Mouse (Mus musculus): Measurements from ENCODE around the gene AC109138.7. TPM values are rescaled to one million over a fixed set of nuclear protein-coding genes. Genes with fewer than 3 reads are reported as not detected.

AC109138.7 gene
- polyA plus RNA-seq, 1 experiment from 2014 or later, result not detected

GRCm38 (mm10) chr19:4201291-4201909 lies 12.8 kb upstream of the AC109138.7 start, which contains the start of gene Rad9a:
Rad9a (minus strand) TSS chr19:4201662.
- 0% methylated on average over 34 of the region's 34 CpGs for WGBS
- H3K9ac ChIP-seq (replicated peaks; ENCODE audit: low read length), result peak within 1 kb of the TSS; percentile 66
- peaks cover 19% of the 10 kb centered on the region for H3K4me1 ChIP-seq (ENCODE audit: control insufficient read depth, insufficient read depth, low read length)
- DNase-seq (peak; percentile 98), ATAC-seq (ENCODE audit: low FRiP score, low TSS enrichment) (peak; percentile 87)
- peak within 1 kb of the TSS; percentile 57 for H3K4me3 ChIP-seq (replicated peaks; ENCODE audit: low read depth, low read length)
- no peak within 1 kb of the TSS; the same call in 1 of the 2 replicates for H3K27ac ChIP-seq (replicated peaks; ENCODE audit: low read depth, low read length)
- peak within 1 kb of the TSS; percentile 87 for H3K4me2 ChIP-seq (ENCODE audit: low read length)
- no peaks in the 10 kb centered on the region for H3K27me3 ChIP-seq (ENCODE audit: control insufficient read depth, insufficient read depth, low read length)
- peaks cover 16% of the 10 kb centered on the region for H3K36me3 ChIP-seq (ENCODE audit: control insufficient read depth, insufficient read depth, low read length)
- H3K9me3 ChIP-seq (ENCODE audit: control insufficient read depth, low read length), result no peaks in the 10 kb centered on the region

DNA sequence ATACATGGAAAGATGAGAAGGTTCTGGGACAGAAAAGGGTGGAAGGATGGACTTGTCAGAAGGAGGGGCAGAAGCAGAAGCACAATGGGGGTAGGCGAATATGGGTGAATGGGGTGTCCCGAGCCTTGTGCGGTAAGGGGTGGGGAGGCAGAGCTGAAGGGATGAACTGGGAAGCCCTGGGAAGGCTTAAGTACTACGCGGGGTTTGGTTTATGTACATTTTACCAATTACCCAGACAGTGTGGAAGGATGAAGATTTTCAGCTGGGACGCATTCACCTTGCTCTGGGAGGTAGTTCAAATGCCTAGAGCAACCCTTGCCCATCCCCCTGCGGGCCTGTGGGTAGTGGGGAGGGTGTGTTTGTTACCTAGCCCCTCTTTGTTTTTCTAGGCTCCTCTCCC lies 12.0 kb upstream of the AC109138.7 start:
- WGBS, result 33% methylated on average over 7 of the region's 7 CpGs
- no peak for ATAC-seq (ENCODE audit: low FRiP score, low TSS enrichment)
- peaks cover 9% of the 10 kb centered on the region for H3K36me3 ChIP-seq (ENCODE audit: control insufficient read depth, insufficient read depth, low read length)

DNA sequence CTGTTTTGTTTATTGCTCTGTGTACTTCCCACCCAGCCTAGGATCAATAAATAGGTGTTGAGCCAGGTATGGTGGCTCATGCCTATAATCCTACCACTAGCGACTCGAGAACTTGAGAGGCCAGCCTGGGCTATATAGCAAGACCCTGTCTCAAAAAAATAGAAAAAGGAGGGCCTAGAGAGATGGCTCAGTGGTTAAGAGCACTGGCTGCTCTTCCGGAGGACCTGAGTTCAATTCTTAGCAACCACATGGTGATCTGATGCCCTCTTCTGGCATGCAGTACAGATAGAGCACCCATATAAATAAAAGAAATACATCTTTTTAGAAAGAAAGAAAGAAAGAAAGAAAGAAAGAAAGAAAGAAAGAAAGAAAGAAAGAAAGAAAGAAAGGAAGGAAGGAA lies 11.0 kb upstream of the AC109138.7 start:
- DNase-seq, result no peak
- H3K4me3 ChIP-seq (replicated peaks; ENCODE audit: low read depth, low read length), result no peak overlapping the region
- H3K27me3 ChIP-seq (ENCODE audit: control insufficient read depth, insufficient read depth, low read length), result no peaks in the 10 kb centered on the region
- 73% methylated on average over 3 of the region's 3 CpGs for WGBS
- H3K4me2 ChIP-seq (ENCODE audit: low read length), result no peak overlapping the region
- H3K27ac ChIP-seq (replicated peaks; ENCODE audit: low read depth, low read length), result no peak overlapping the region
- H3K9me3 ChIP-seq (ENCODE audit: control insufficient read depth, low read length), result no peaks in the 10 kb centered on the region
- H3K9ac ChIP-seq (replicated peaks; ENCODE audit: low read length), result no peak overlapping the region
- 0 out of 2 replicates have a peak, but pooled peaks cover 4% of the 10 kb centered on the region for H3K36me3 ChIP-seq (ENCODE audit: control insufficient read depth, insufficient read depth, low read length)
- H3K4me1 ChIP-seq (ENCODE audit: control insufficient read depth, insufficient read depth, low read length), result peaks cover 19% of the 10 kb centered on the region
- no peak for ATAC-seq (ENCODE audit: low FRiP score, low TSS enrichment)

More for the DNA sequence above, 12.0 kb upstream of the AC109138.7 start:
- H3K27ac ChIP-seq (replicated peaks; ENCODE audit: low read depth, low read length), result no peak overlapping the region
- peak overlapping the region; percentile 57 for H3K4me3 ChIP-seq (replicated peaks; ENCODE audit: low read depth, low read length)
- no peaks in the 10 kb centered on the region for H3K27me3 ChIP-seq (ENCODE audit: control insufficient read depth, insufficient read depth, low read length)
- no peaks in the 10 kb centered on the region for H3K9me3 ChIP-seq (ENCODE audit: control insufficient read depth, low read length)
- H3K4me1 ChIP-seq (ENCODE audit: control insufficient read depth, insufficient read depth, low read length), result peaks cover 19% of the 10 kb centered on the region
- DNase-seq, result no peak
- peak overlapping the region; percentile 66 for H3K9ac ChIP-seq (replicated peaks; ENCODE audit: low read length)
- peak overlapping the region; percentile 87 for H3K4me2 ChIP-seq (ENCODE audit: low read length)

- ATAC-seq (ENCODE audit: low FRiP score, low TSS enrichment) (no peak), DNase-seq (no peak)
- 63% methylated on average over 13 of the region's 13 CpGs for WGBS
- H3K4me2 ChIP-seq (ENCODE audit: low read length), result no peak overlapping the region
- H3K4me1 ChIP-seq (ENCODE audit: control insufficient read depth, insufficient read depth, low read length), result peaks cover 19% of the 10 kb centered on the region
- no peaks in the 10 kb centered on the region for H3K27me3 ChIP-seq (ENCODE audit: control insufficient read depth, insufficient read depth, low read length)
- H3K4me3 ChIP-seq (replicated peaks; ENCODE audit: low read depth, low read length), result no peak overlapping the region
- H3K9ac ChIP-seq (replicated peaks; ENCODE audit: low read length), result no peak overlapping the region
- H3K36me3 ChIP-seq (ENCODE audit: control insufficient read depth, insufficient read depth, low read length), result 0 out of 2 replicates have a peak, but pooled peaks cover under 1% of the 10 kb centered on the region
- no peaks in the 10 kb centered on the region for H3K9me3 ChIP-seq (ENCODE audit: control insufficient read depth, low read length)
- no peak overlapping the region for H3K27ac ChIP-seq (replicated peaks; ENCODE audit: low read depth, low read length)
Measured at GRCm38 (mm10) chr19:4203604-4204326, 10.4 kb upstream of the AC109138.7 start.

- no peak overlapping the region for H3K4me2 ChIP-seq (ENCODE audit: low read length)
- no peak overlapping the region for H3K4me3 ChIP-seq (replicated peaks; ENCODE audit: low read depth, low read length)
- H3K27me3 ChIP-seq (ENCODE audit: control insufficient read depth, insufficient read depth, low read length), result no peaks in the 10 kb centered on the region
- no peak overlapping the region for H3K27ac ChIP-seq (replicated peaks; ENCODE audit: low read depth, low read length)
- no peaks in the 10 kb centered on the region for H3K36me3 ChIP-seq (ENCODE audit: control insufficient read depth, insufficient read depth, low read length)
- no peak for DNase-seq
- H3K9me3 ChIP-seq (ENCODE audit: control insufficient read depth, low read length), result no peaks in the 10 kb centered on the region
- H3K4me1 ChIP-seq (ENCODE audit: control insufficient read depth, insufficient read depth, low read length), result peaks cover 19% of the 10 kb centered on the region
- no peak for ATAC-seq (ENCODE audit: low FRiP score, low TSS enrichment)
- H3K9ac ChIP-seq (replicated peaks; ENCODE audit: low read length), result no peak overlapping the region
- WGBS, result 52% methylated on average over 4 of the region's 4 CpGs
Measured at GRCm38 (mm10) chr19:4204889-4205288, 9.3 kb upstream of the AC109138.7 start.

DNA sequence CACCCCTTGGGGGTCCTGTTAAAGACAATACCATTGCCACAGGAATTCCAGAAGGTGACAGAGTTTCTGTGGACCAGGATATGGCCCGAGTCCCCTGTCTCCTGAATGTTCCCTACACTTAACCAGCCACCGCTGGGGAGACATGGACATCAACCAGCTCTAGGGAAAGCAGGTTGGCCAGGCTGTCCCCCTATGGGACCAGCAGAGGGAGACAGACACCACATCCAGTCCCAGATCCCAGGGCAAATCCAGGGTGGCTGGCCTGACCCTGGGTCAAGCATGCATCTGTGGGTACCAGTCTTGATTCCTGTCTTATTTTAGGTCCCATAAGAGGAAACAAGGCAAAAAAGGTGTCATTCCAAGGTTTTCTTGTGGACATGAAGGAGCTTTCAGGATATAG lies 7.2 kb upstream of the AC109138.7 start:
- 0% methylated on average over 2 of the region's 2 CpGs for WGBS

GRCm38 (mm10) chr19:4208563-4208962 lies 5.6 kb upstream of the AC109138.7 start:
- no peak overlapping the region for H3K4me2 ChIP-seq (ENCODE audit: low read length)
- DNase-seq, result no peak
- no peak overlapping the region for H3K9ac ChIP-seq (replicated peaks; ENCODE audit: low read length)
- H3K27me3 ChIP-seq (ENCODE audit: control insufficient read depth, insufficient read depth, low read length), result peaks cover 12% of the 10 kb centered on the region
- no peak for ATAC-seq (ENCODE audit: low FRiP score, low TSS enrichment)
- H3K4me1 ChIP-seq (ENCODE audit: control insufficient read depth, insufficient read depth, low read length), result 0 out of 2 replicates have a peak, but pooled peaks cover 1% of the 10 kb centered on the region
- WGBS, result 82% methylated on average over 5 of the region's 5 CpGs
- no peaks in the 10 kb centered on the region for H3K36me3 ChIP-seq (ENCODE audit: control insufficient read depth, insufficient read depth, low read length)
- no peak overlapping the region for H3K27ac ChIP-seq (replicated peaks; ENCODE audit: low read depth, low read length)
- no peaks in the 10 kb centered on the region for H3K9me3 ChIP-seq (ENCODE audit: control insufficient read depth, low read length)
- H3K4me3 ChIP-seq (replicated peaks; ENCODE audit: low read depth, low read length), result no peak overlapping the region

More for the DNA sequence above, 7.2 kb upstream of the AC109138.7 start:
- no peak overlapping the region for H3K4me2 ChIP-seq (ENCODE audit: low read length)
- peak; percentile 76 for DNase-seq
- 0 out of 2 replicates have a peak, but pooled peaks cover 2% of the 10 kb centered on the region for H3K27me3 ChIP-seq (ENCODE audit: control insufficient read depth, insufficient read depth, low read length)
- H3K4me1 ChIP-seq (ENCODE audit: control insufficient read depth, insufficient read depth, low read length), result peaks cover 6% of the 10 kb centered on the region
- no peak overlapping the region for H3K9ac ChIP-seq (replicated peaks; ENCODE audit: low read length)
- H3K27ac ChIP-seq (replicated peaks; ENCODE audit: low read depth, low read length), result no peak overlapping the region
- H3K36me3 ChIP-seq (ENCODE audit: control insufficient read depth, insufficient read depth, low read length), result no peaks in the 10 kb centered on the region
- no peak overlapping the region for H3K4me3 ChIP-seq (replicated peaks; ENCODE audit: low read depth, low read length)
- ATAC-seq (ENCODE audit: low FRiP score, low TSS enrichment), result no peak
- no peaks in the 10 kb centered on the region for H3K9me3 ChIP-seq (ENCODE audit: control insufficient read depth, low read length)

- no peaks in the 10 kb centered on the region for H3K9me3 ChIP-seq (ENCODE audit: control insufficient read depth, low read length)
- H3K4me3 ChIP-seq (replicated peaks; ENCODE audit: low read depth, low read length), result no peak overlapping the region
- H3K27me3 ChIP-seq (ENCODE audit: control insufficient read depth, insufficient read depth, low read length), result peaks cover 42% of the 10 kb centered on the region
- 0 out of 2 replicates have a peak, but pooled peaks cover 15% of the 10 kb centered on the region for H3K4me1 ChIP-seq (ENCODE audit: control insufficient read depth, insufficient read depth, low read length)
- 19% methylated on average over 4 of the region's 4 CpGs for WGBS
- H3K27ac ChIP-seq (replicated peaks; ENCODE audit: low read depth, low read length), result no peak overlapping the region
- DNase-seq, result no peak
- no peak overlapping the region for H3K4me2 ChIP-seq (ENCODE audit: low read length)
- ATAC-seq (ENCODE audit: low FRiP score, low TSS enrichment), result no peak
- H3K9ac ChIP-seq (replicated peaks; ENCODE audit: low read length), result no peak overlapping the region
- H3K36me3 ChIP-seq (ENCODE audit: control insufficient read depth, insufficient read depth, low read length), result no peaks in the 10 kb centered on the region
Measured at GRCm38 (mm10) chr19:4211891-4212588, 2.1 kb upstream of the AC109138.7 start.

All from midbrain, embryonic 14.5 days (tissue).